Comparison of ENCODE assay signal across 11 mouse cellular contexts in genomic region chr4:138921254-138922130, GRCm38 (mm10). TPM values are rescaled to one million over a fixed set of nuclear protein-coding genes. Genes with fewer than 3 reads are reported as not detected.
DNase-seq lines count a peak whose midpoint lies in the region; ATAC-seq and TF ChIP-seq lines count a peak whose summit lies in the region.
"Had no signal": no experiment of that assay in that cellular context is flagged by ENCODE, and none has a peak within 500 bp of the region (broad histone marks: within the 10 kb centered on the region; RNA-seq: fewer than 3 reads in every experiment).

No protein-coding gene starts in this region.

- no peak for TF ChIP-seq CTCF in left cerebral cortex, adult 2 months (IDR thresholded peaks at IDR 0.05)

- no peak overlapping the region for H3K27ac ChIP-seq in heart, embryonic 10.5 days
- H3K27ac ChIP-seq in hindbrain, embryonic 14.5 days, result no peak overlapping the region; the same call in 1 of the 2 replicates
- H3K27ac ChIP-seq in midbrain, embryonic 12.5 days (replicated peaks), result no peak overlapping the region
- H3K27ac ChIP-seq in left cerebral cortex, adult 2 months, result no peak overlapping the region

- intact Hi-C loops in left cerebral cortex, adult 2 months (cut with DNase I), result loop anchor here (1.0 to 10.0 kb wide), 4 partner anchors 21 to 413 kb away; partner anchors contain the start of gene Htr6

- no peaks in the 10 kb centered on the region for H3K9me3 ChIP-seq in heart, embryonic 10.5 days
- no peaks in the 10 kb centered on the region for H3K9me3 ChIP-seq in hindbrain, embryonic 14.5 days (ENCODE audit: control insufficient read depth, low read length)
- H3K9me3 ChIP-seq in midbrain, embryonic 12.5 days, result no peaks in the 10 kb centered on the region

- 0 out of 2 replicates have a peak overlapping the region, but pooled peaks have one; percentile 28 for H3K9ac ChIP-seq in hindbrain, embryonic 14.5 days
- H3K9ac ChIP-seq in midbrain, embryonic 12.5 days (replicated peaks), result no peak overlapping the region; the same call in 1 of the 2 replicates

- peak overlapping the region; percentile 56 for H3K4me2 ChIP-seq in hindbrain, embryonic 14.5 days (replicated peaks)
- peak overlapping the region; percentile 52 for H3K4me2 ChIP-seq in midbrain, embryonic 12.5 days (replicated peaks)

- 35% methylated on average over 20 of the region's 20 CpGs for WGBS in heart, embryonic 10.5 days
- WGBS in hindbrain, embryonic 14.5 days, result 31% methylated on average over 20 of the region's 20 CpGs
- 34% methylated on average over 20 of the region's 20 CpGs for WGBS in midbrain, embryonic 12.5 days

- peak; percentile 51; the same call in 1 of the 2 replicates for ATAC-seq in hindbrain, embryonic 14.5 days (ENCODE audit: low FRiP score)
- no peak; the same call in 1 of the 2 replicates for ATAC-seq in midbrain, embryonic 12.5 days (ENCODE audit: low FRiP score, low read depth)

- peak overlapping the region; percentile 20; the same call in 1 of the 2 replicates for H3K4me3 ChIP-seq in heart, embryonic 10.5 days
- peak overlapping the region; percentile 20 for H3K4me3 ChIP-seq in hindbrain, embryonic 14.5 days (replicated peaks; ENCODE audit: low read length)
- peak overlapping the region; percentile 24 for H3K4me3 ChIP-seq in midbrain, embryonic 12.5 days
- no peak overlapping the region for H3K4me3 ChIP-seq in left cerebral cortex, adult 2 months

- no peaks in the 10 kb centered on the region for H3K36me3 ChIP-seq in heart, embryonic 10.5 days
- H3K36me3 ChIP-seq in hindbrain, embryonic 14.5 days (replicated peaks; ENCODE audit: control insufficient read depth, insufficient read depth), result no peaks in the 10 kb centered on the region
- no peaks in the 10 kb centered on the region for H3K36me3 ChIP-seq in midbrain, embryonic 12.5 days

- peaks cover 16% of the 10 kb centered on the region; the same call in 1 of the 2 replicates for H3K27me3 ChIP-seq in heart, embryonic 10.5 days (ENCODE audit: insufficient read depth, poor library complexity, severe bottlenecking)
- no peaks in the 10 kb centered on the region for H3K27me3 ChIP-seq in hindbrain, embryonic 14.5 days (ENCODE audit: control insufficient read depth, insufficient read depth, low read length)
- peaks cover 10% of the 10 kb centered on the region; the same call in 1 of the 2 replicates for H3K27me3 ChIP-seq in midbrain, embryonic 12.5 days

- 0 out of 2 replicates have a peak, but pooled peaks cover 4% of the 10 kb centered on the region for H3K4me1 ChIP-seq in heart, embryonic 10.5 days
- no peaks in the 10 kb centered on the region for H3K4me1 ChIP-seq in hindbrain, embryonic 14.5 days (replicated peaks; ENCODE audit: control insufficient read depth, insufficient read depth, low read length)
- H3K4me1 ChIP-seq in midbrain, embryonic 12.5 days, result peaks cover 7% of the 10 kb centered on the region; the same call in 1 of the 2 replicates

- no peak for DNase-seq in heart, embryonic 10.5 days (ENCODE audit: low spot score)
- DNase-seq in heart, adult 8-10 months (ENCODE audit: low spot score), result no peak
- peak; percentile 32 for DNase-seq in ES-CJ7 (ENCODE audit: low read depth, low spot score)
- DNase-seq in hindbrain, embryonic 14.5 days (ENCODE audit: low spot score), result no peak
- DNase-seq in spleen, postnatal 4 days (ENCODE audit: low spot score in 2 of 2), result no peak
- DNase-seq in left cerebral cortex, adult 2 months (ENCODE audit: extremely low spot score in 1 of 2, low spot score in 2 of 2), result no peak
- DNase-seq in layer of hippocampus, adult 8-10 months (ENCODE audit: low spot score in 2 of 2), result no peak

RNA-seq across cellular contexts. Expression of gene Otud3, which starts 7.7 kb away (rescaled TPM):
- polyA plus RNA-seq in heart, embryonic 10.5 days (2016; fragmentation: Nextera tagmentation; extraction: Ambion mirVana), result 3.1 and 5.2 TPM in 2 replicates
- 10 to 100 TPM in 1 of 4 experiments, 1 to 10 TPM in 3; 9.6 to 14.6 (median 9.9) TPM for total RNA-seq in heart, adult 8-10 months (2022)
- 2.8 and 3.3 TPM in 2 replicates for polyA plus RNA-seq in hindbrain, embryonic 14.5 days (2014; fragmentation: Nextera tagmentation; extraction: Ambion mirVana)
- polyA plus RNA-seq in midbrain, embryonic 12.5 days (2016; fragmentation: Nextera tagmentation; extraction: Ambion mirVana), result 2.6 and 2.9 TPM in 2 replicates
- 10 to 100 TPM; 20.3 to 20.4 TPM for total RNA-seq in left cerebral cortex, adult 2 months (2021)
- total RNA-seq in layer of hippocampus, adult 8-10 months (2022), result 10 to 100 TPM; 10.2 to 13.0 (median 12.3) TPM

RNA-seq across cellular contexts. Expression of gene Pla2g2e, which starts 43.8 kb away (rescaled TPM):
- polyA plus RNA-seq in heart, embryonic 10.5 days (2016; fragmentation: Nextera tagmentation; extraction: Ambion mirVana), result not detected in 2 replicates
- total RNA-seq in heart, adult 8-10 months (2022), result 1 to 10 TPM in 1 of 4 experiments, not detected in 3; 2.0 TPM
- polyA plus RNA-seq in hindbrain, embryonic 14.5 days (2014; fragmentation: Nextera tagmentation; extraction: Ambion mirVana), result not detected in 2 replicates
- not detected in 2 replicates for polyA plus RNA-seq in midbrain, embryonic 12.5 days (2016; fragmentation: Nextera tagmentation; extraction: Ambion mirVana)
- total RNA-seq in left cerebral cortex, adult 2 months (2021), result not detected
- total RNA-seq in layer of hippocampus, adult 8-10 months (2022), result not detected
- total RNA-seq: hematopoietic stem cell, adult 5-6 weeks had no signal
- polyA plus RNA-seq: cortical plate, adult 2 months; liver, embryonic 16.5 days had no signal

RNA-seq across cellular contexts. Expression of gene Rnf186, which starts 45.4 kb away (rescaled TPM):
- polyA plus RNA-seq in heart, embryonic 10.5 days (2016; fragmentation: Nextera tagmentation; extraction: Ambion mirVana), result 0.14 TPM in 1 of 2 replicates, not detected in the other
- under 1 TPM in 1 of 4 experiments, not detected in 3; 0.23 TPM for total RNA-seq in heart, adult 8-10 months (2022)
- polyA plus RNA-seq in hindbrain, embryonic 14.5 days (2014; fragmentation: Nextera tagmentation; extraction: Ambion mirVana), result not detected in 2 replicates
- not detected in 2 replicates for polyA plus RNA-seq in midbrain, embryonic 12.5 days (2016; fragmentation: Nextera tagmentation; extraction: Ambion mirVana)
- total RNA-seq in left cerebral cortex, adult 2 months (2021), result not detected
- total RNA-seq in layer of hippocampus, adult 8-10 months (2022), result not detected
- total RNA-seq: hematopoietic stem cell, adult 5-6 weeks had no signal
- polyA plus RNA-seq: cortical plate, adult 2 months had no signal

RNA-seq across cellular contexts. Expression of gene Gm13030, which starts 47.7 kb away (rescaled TPM):
- not detected in 2 replicates for polyA plus RNA-seq in heart, embryonic 10.5 days (2016; fragmentation: Nextera tagmentation; extraction: Ambion mirVana)
- total RNA-seq in heart, adult 8-10 months (2022), result not detected
- polyA plus RNA-seq in hindbrain, embryonic 14.5 days (2014; fragmentation: Nextera tagmentation; extraction: Ambion mirVana), result not detected in 2 replicates
- not detected in 2 replicates for polyA plus RNA-seq in midbrain, embryonic 12.5 days (2016; fragmentation: Nextera tagmentation; extraction: Ambion mirVana)
- not detected for total RNA-seq in left cerebral cortex, adult 2 months (2021)
- not detected for total RNA-seq in layer of hippocampus, adult 8-10 months (2022)
- total RNA-seq: hematopoietic stem cell, adult 5-6 weeks had no signal
- polyA plus RNA-seq: cortical plate, adult 2 months; liver, embryonic 16.5 days had no signal

RNA-seq across cellular contexts. Expression of gene Tmco4, which starts 51.2 kb away (rescaled TPM):
- polyA plus RNA-seq in heart, embryonic 10.5 days (2016; fragmentation: Nextera tagmentation; extraction: Ambion mirVana), result 3.4 and 4.2 TPM in 2 replicates
- 10 to 100 TPM in 3 of 4 experiments, 1 to 10 TPM in 1; 9.9 to 13.6 (median 11.7) TPM for total RNA-seq in heart, adult 8-10 months (2022)
- 0.63 and 1.3 TPM in 2 replicates for polyA plus RNA-seq in hindbrain, embryonic 14.5 days (2014; fragmentation: Nextera tagmentation; extraction: Ambion mirVana)
- polyA plus RNA-seq in midbrain, embryonic 12.5 days (2016; fragmentation: Nextera tagmentation; extraction: Ambion mirVana), result 1.2 and 1.5 TPM in 2 replicates
- total RNA-seq in left cerebral cortex, adult 2 months (2021), result 1 to 10 TPM; 2.0 to 3.7 TPM
- total RNA-seq in layer of hippocampus, adult 8-10 months (2022), result 1 to 10 TPM; 2.3 to 5.4 (median 4.1) TPM
